Mouse (Mus musculus) intestine, embryonic 14.5 days (tissue): ENCODE results near the gene Nsun2. TPM values are rescaled to one million over a fixed set of nuclear protein-coding genes. Genes with fewer than 3 reads are reported as not detected.
A peak's percentile ranks its signal among the peaks of the same experiment; 100 is the strongest.

Experiments used
- ATAC-seq: fragments of 200-750 bp; cut with Nextera tagmentation; replicated peaks from 2 replicates; pipeline ENCODE4 v1.8.0; 2017; ENCODE audit warnings: low read depth, moderate number of reproducible peaks, moderate TSS enrichment, moderate library complexity; ENCODE audit not compliant: low FRiP score, low TSS enrichment
- DNase-seq: peaks from one replicate; pipeline ENCODE4 v3.0.0-alpha.2; 2018; ENCODE audit warnings: low spot score
- H3K27ac ChIP-seq: fragments of 300-500 bp; sonication (generic); 2 replicates; pipeline ENCODE4 v1.5.1; 2014; ENCODE audit warnings: low read depth, mild to moderate bottlenecking, control low read depth
- H3K27me3 ChIP-seq: fragments of 300-500 bp; sonication (generic); replicated peaks from 2 replicates; pipeline ENCODE4 v1.6.1; 2014; ENCODE audit warnings: low read length, control low read depth; ENCODE audit not compliant: control insufficient read depth, insufficient read depth
- H3K36me3 ChIP-seq: fragments of 300-500 bp; sonication (generic); 2 replicates; pipeline ENCODE4 v1.6.1; 2014; ENCODE audit warnings: low read length, control low read depth; ENCODE audit not compliant: control insufficient read depth, insufficient read depth
- H3K4me1 ChIP-seq: fragments of 300-500 bp; sonication (generic); replicated peaks from 2 replicates; pipeline ENCODE4 v1.6.1; 2014; ENCODE audit warnings: low read length, control low read depth, mixed read lengths; ENCODE audit not compliant: control insufficient read depth, insufficient read depth
- H3K4me2 ChIP-seq: fragments of 300-500 bp; sonication (generic); 2 replicates; pipeline ENCODE4 v1.6.1; 2014; ENCODE audit warnings: low read length
- H3K4me3 ChIP-seq: fragments of 300-500 bp; sonication (generic); 2 replicates; pipeline ENCODE4 v1.5.1; 2014; ENCODE audit warnings: low read depth, low read length, control low read depth, mixed read lengths
- H3K9ac ChIP-seq: fragments of 300-500 bp; sonication (generic); 2 replicates; pipeline ENCODE4 v1.6.1; 2014; ENCODE audit warnings: mild to moderate bottlenecking, low read length
- H3K9me3 ChIP-seq: fragments of 300-500 bp; sonication (generic); 2 replicates; pipeline ENCODE4 v1.6.1; 2016; ENCODE audit warnings: low read length, control low read depth; ENCODE audit not compliant: control insufficient read depth
- WGBS: fragments of 180-500 bp; shearing (Covaris S2); extraction: QIAGEN DNeasy Blood & Tissue Kit; methylation state at CpG from one replicate; pipeline ENCODE4 v1.1.7; 2014; 5-methylcytosine and 5-hydroxymethylcytosine counted together
- polyA plus RNA-seq: library from polyadenylated mRNA; unstranded; fragments of >200 nt; fragmentation: Nextera tagmentation; extraction: Ambion mirVana; gene quantifications from 2 replicates; pipeline ENCODE4 v1.2.1, GENCODE M21; 2014

Nsun2 gene
- polyA plus RNA-seq, 1 experiment from 2014 or later = 141 TPM

GRCm38 (mm10) chr13:69641017-69641416, 107.5 kb downstream of the Nsun2 start:
- no peaks in the 10 kb centered on the region for H3K27me3 ChIP-seq
- H3K9ac ChIP-seq = no peak overlapping the region
- DNase-seq (no peak), ATAC-seq (no peak)
- H3K9me3 ChIP-seq = no peaks in the 10 kb centered on the region
- H3K4me1 ChIP-seq = no peaks in the 10 kb centered on the region
- no peak overlapping the region for H3K4me2 ChIP-seq
- no peak overlapping the region for H3K27ac ChIP-seq
- no peak overlapping the region for H3K4me3 ChIP-seq
- peaks cover 43% of the 10 kb centered on the region for H3K36me3 ChIP-seq
- 88% methylated on average over 3 of the region's 3 CpGs for whole genome bisulfite sequencing

- Histone ChIP-seq H3K27me3 (no peaks in the 10 kb centered on the region), H3K4me3 (no peak overlapping the region), H3K9ac (no peak overlapping the region), H3K36me3 (peaks cover 25% of the 10 kb centered on the region), H3K4me1 (no peaks in the 10 kb centered on the region), H3K9me3 (no peaks in the 10 kb centered on the region), H3K27ac (no peak overlapping the region), H3K4me2 (no peak overlapping the region)
- DNase-seq (no peak), ATAC-seq (no peak)
- WGBS = 68% methylated on average over 5 of the region's 5 CpGs
These were observed 109.2 kb downstream of the Nsun2 start for GRCm38 (mm10) chr13:69642656-69643216.

DNA sequence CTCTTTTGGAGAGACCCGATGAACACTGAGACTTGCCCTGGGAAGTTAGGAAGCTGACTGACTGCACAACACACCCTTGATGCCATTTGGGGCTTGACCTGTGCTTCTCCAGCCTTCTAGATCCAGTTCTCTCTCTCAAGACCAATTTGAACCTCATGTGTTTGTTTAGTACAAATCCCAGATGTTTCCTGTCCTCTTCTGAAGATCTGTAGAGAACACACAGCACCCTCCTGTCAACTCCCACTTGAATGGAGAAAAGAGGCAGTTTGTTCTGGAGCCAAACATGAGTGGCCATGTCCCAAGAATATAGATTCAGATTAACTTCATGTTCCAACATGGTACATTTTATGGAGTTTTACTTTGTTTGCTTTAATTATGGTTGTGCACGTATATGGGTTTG, 110.4 kb downstream of the Nsun2 start:
- no peak overlapping the region for H3K4me2 ChIP-seq
- ATAC-seq = no peak
- H3K36me3 ChIP-seq = peaks cover 14% of the 10 kb centered on the region
- peak; percentile 7 for DNase-seq
- no peak overlapping the region for H3K27ac ChIP-seq
- no peaks in the 10 kb centered on the region for H3K4me1 ChIP-seq
- H3K4me3 ChIP-seq = no peak overlapping the region
- WGBS = 71% methylated on average over 2 of the region's 2 CpGs
- no peaks in the 10 kb centered on the region for H3K9me3 ChIP-seq
- no peak overlapping the region for H3K9ac ChIP-seq
- no peaks in the 10 kb centered on the region for H3K27me3 ChIP-seq

- WGBS = 79% methylated on average over 13 of the region's 13 CpGs
- H3K27ac ChIP-seq = no peak overlapping the region
- no peaks in the 10 kb centered on the region for H3K4me1 ChIP-seq
- DNase-seq (peak; percentile 40), ATAC-seq (0 out of 2 replicates have a peak, but pooled peaks have one; percentile 47)
- no peaks in the 10 kb centered on the region for H3K27me3 ChIP-seq
- H3K4me3 ChIP-seq = no peak overlapping the region
- no peak overlapping the region for H3K9ac ChIP-seq
- H3K36me3 ChIP-seq = peaks cover 8% of the 10 kb centered on the region
- no peaks in the 10 kb centered on the region for H3K9me3 ChIP-seq
- H3K4me2 ChIP-seq = no peak overlapping the region
These were observed 111.1 kb downstream of the Nsun2 start for GRCm38 (mm10) chr13:69644427-69645166.

DNA sequence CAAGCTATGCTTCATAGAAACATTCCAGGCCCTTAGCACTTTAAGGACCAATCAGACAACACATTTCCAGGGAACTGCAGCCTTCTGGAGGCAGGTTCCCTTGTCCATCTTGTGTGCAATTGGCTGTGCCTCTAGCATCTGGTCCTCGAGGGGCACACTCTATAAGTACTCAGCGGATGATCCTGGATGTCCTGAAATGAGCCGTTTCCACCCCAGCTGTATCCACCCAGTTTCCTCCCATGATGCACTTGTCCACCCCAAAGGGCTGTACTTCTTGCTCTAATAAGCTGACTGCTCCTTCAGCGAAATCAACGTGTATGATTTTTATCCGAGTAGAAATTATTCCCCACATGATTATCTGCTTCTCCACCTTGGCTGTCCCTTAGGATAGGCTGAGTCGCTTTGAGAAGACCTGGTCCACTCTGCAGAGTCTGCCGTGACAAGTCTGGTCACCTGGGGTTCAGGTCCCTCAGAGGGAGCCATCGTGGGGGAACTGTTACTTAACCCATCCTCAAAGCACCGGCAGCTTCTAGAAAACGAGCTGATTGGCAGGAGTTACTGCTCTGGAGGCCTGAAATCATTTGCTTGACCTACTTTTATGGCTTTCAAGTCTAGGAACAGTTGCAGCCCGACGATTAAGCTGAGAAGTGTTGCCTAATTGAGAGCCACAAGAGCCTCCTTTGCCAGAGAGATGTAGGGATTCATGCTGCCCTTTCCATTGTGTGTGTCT, 112.3 kb downstream of the Nsun2 start:
- Histone ChIP-seq H3K27ac (no peak overlapping the region), H3K9ac (no peak overlapping the region), H3K4me1 (no peaks in the 10 kb centered on the region), H3K9me3 (no peaks in the 10 kb centered on the region), H3K27me3 (no peaks in the 10 kb centered on the region), H3K4me2 (no peak overlapping the region), H3K4me3 (no peak overlapping the region), H3K36me3 (no peaks in the 10 kb centered on the region)
- DNase-seq (no peak), ATAC-seq (no peak)
- WGBS = 66% methylated on average over 13 of the region's 13 CpGs

DNA sequence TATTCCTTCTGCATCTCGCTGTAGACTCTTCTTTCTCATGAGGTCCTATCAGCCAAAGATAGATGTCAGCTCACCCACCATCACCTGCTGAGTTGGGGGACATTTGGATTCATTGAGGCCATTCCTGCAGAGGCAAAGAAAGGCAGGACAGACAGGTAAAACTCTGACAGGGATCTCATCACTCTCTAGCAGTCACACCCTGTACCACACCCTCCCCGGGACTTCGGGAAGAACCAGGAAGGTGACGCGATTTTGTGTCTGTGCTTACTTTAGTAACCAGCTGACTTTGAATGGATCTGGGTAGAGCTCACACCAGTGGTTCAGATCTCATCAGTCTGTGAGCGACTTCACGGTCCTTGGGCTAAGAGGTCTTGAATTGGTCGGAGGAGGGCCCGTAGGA, 112.9 kb downstream of the Nsun2 start:
- no peak for ATAC-seq
- no peaks in the 10 kb centered on the region for H3K36me3 ChIP-seq
- no peak overlapping the region for H3K9ac ChIP-seq
- DNase-seq = no peak
- H3K4me2 ChIP-seq = no peak overlapping the region
- H3K27ac ChIP-seq = no peak overlapping the region
- H3K27me3 ChIP-seq = no peaks in the 10 kb centered on the region
- no peak overlapping the region for H3K4me3 ChIP-seq
- no peaks in the 10 kb centered on the region for H3K4me1 ChIP-seq
- H3K9me3 ChIP-seq = no peaks in the 10 kb centered on the region
- 81% methylated on average over 9 of the region's 9 CpGs for whole genome bisulfite sequencing

- no peaks in the 10 kb centered on the region for H3K36me3 ChIP-seq
These were observed 121.0 kb downstream of the Nsun2 start for GRCm38 (mm10) chr13:69654508-69654907.

DNA sequence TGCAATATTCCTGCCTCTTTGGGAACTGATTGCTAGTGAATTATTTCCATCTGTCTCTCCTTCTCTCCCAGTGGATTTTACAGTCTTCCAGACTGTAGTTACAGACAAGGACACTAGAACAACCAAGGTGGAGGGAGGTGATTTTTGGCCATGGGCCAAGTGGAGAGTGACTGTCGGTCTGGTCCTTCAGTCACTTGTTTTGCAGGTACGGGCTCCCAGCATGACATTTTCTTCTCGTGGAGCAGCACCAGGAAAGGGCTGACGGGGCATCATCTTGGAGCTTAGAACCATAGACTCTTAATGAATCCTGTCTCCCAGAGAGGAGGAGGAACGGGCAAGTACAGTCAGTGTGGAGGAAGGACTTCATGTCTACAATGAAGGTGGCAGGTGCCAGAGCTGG, 138.6 kb downstream of the Nsun2 start:
- no peak overlapping the region for H3K4me3 ChIP-seq
- ATAC-seq = no peak

More at GRCm38 (mm10) chr13:69654508-69654907, 121.0 kb downstream of the Nsun2 start:
- no peak for ATAC-seq
- H3K4me1 ChIP-seq = no peaks in the 10 kb centered on the region
- H3K27ac ChIP-seq = no peak overlapping the region
- no peak overlapping the region for H3K4me2 ChIP-seq
- 69% methylated on average over 3 of the region's 3 CpGs for WGBS
- H3K9ac ChIP-seq = no peak overlapping the region
- no peaks in the 10 kb centered on the region for H3K27me3 ChIP-seq
- no peak for DNase-seq
- H3K4me3 ChIP-seq = no peak overlapping the region
- no peaks in the 10 kb centered on the region for H3K9me3 ChIP-seq

More for the DNA sequence above, 138.6 kb downstream of the Nsun2 start:
- H3K9ac ChIP-seq = no peak overlapping the region
- H3K9me3 ChIP-seq = 0 out of 2 replicates have a peak, but pooled peaks cover 3% of the 10 kb centered on the region
- no peak overlapping the region for H3K27ac ChIP-seq
- WGBS = 81% methylated on average over 5 of the region's 5 CpGs
- no peaks in the 10 kb centered on the region for H3K4me1 ChIP-seq
- no peaks in the 10 kb centered on the region for H3K27me3 ChIP-seq
- no peak for DNase-seq
- no peak overlapping the region for H3K4me2 ChIP-seq
- H3K36me3 ChIP-seq = no peaks in the 10 kb centered on the region
